Mouse (Mus musculus) bone marrow, adult 2 months (tissue): ENCODE measurements at regions not wholly inside any gene's neighbourhood (a gene's known extent, or its start where the extent isn't known, plus 50 kb on each side); places are given as distances from the start of the nearest gene placed in this dataset.

Experiments used
- CTCF ChIP-seq: fragments of 200-500 bp; IDR thresholded peaks from 2 replicates; pipeline ENCODE4 v1.5.1; 2011; ENCODE audit warnings: low read length, control low read depth; ENCODE audit not compliant: control insufficient read depth, insufficient read depth
- POLR2A ChIP-seq: fragments of 200-500 bp; IDR thresholded peaks from 2 replicates; pipeline ENCODE4 v1.6.1; 2011; ENCODE audit warnings: low read depth, mild to moderate bottlenecking, control low read depth, low read length, borderline replicate concordance; ENCODE audit not compliant: control insufficient read depth

- TF ChIP-seq CTCF (0 out of 2 replicates have a peak, but pooled peaks have one; percentile 19), POLR2A (no peak)
These were observed 86.4 kb upstream of the Zmiz1 start for GRCm38 (mm10) chr14:25372581-25372980.
